Comparison of ENCODE assay signal across 42 mouse cellular contexts in genomic region chr9:35535876-35536275, GRCm38 (mm10). TPM values are rescaled to one million over a fixed set of nuclear protein-coding genes. Genes with fewer than 3 reads are reported as not detected.
"Had no signal": no experiment of that assay in that cellular context is flagged by ENCODE, and none has a peak within 500 bp of the region (broad histone marks: within the 10 kb centered on the region; RNA-seq: fewer than 3 reads in every experiment).

No protein-coding gene starts in this region.

- H3K9me3 ChIP-seq: hindbrain, embryonic 10.5 days; hindbrain, embryonic 12.5 days; intestine, embryonic 15.5 days; limb, embryonic 13.5 days; limb, embryonic 15.5 days had no signal

- H3K27ac ChIP-seq: gastrocnemius, adult 2 months; heart, adult 2 months; hindbrain, embryonic 10.5 days; hindbrain, embryonic 12.5 days; hindbrain, embryonic 14.5 days; intestine, embryonic 15.5 days; kidney, postnatal 0 days; limb, embryonic 13.5 days; limb, embryonic 15.5 days; liver, embryonic 14.5 days had no signal

- H3K4me2 ChIP-seq: heart, embryonic 11.5 days; hindbrain, embryonic 12.5 days; hindbrain, embryonic 14.5 days; intestine, embryonic 15.5 days; limb, embryonic 13.5 days; limb, embryonic 15.5 days had no signal

- H3K4me3 ChIP-seq: gastrocnemius, adult 2 months; heart, adult 2 months; hindbrain, embryonic 10.5 days; hindbrain, embryonic 12.5 days; intestine, embryonic 15.5 days; limb, embryonic 13.5 days; limb, embryonic 15.5 days had no signal

- H3K9ac ChIP-seq: hindbrain, embryonic 12.5 days; hindbrain, embryonic 14.5 days; intestine, embryonic 15.5 days; limb, embryonic 13.5 days; limb, embryonic 15.5 days; liver, embryonic 14.5 days had no signal

- DNase-seq: gastrocnemius, adult 2 months; gastrocnemius, postnatal 10 days; gastrocnemius, postnatal 25 days; heart, adult 2 months; heart, postnatal 10 days; heart, postnatal 4 days; kidney, adult 18-20 months; kidney, adult 8-10 months; kidney, postnatal 14 days; kidney, postnatal 36 days; layer of hippocampus, adult 9-11 months; layer of hippocampus, postnatal 36 days; left cerebral cortex, postnatal 4 days had no signal

- H3K27me3 ChIP-seq: intestine, embryonic 15.5 days; limb, embryonic 13.5 days; limb, embryonic 15.5 days had no signal

- H3K36me3 ChIP-seq: hindbrain, embryonic 10.5 days; hindbrain, embryonic 12.5 days; intestine, embryonic 15.5 days; limb, embryonic 13.5 days; limb, embryonic 15.5 days had no signal

RNA-seq across cellular contexts. Expression of gene Gm1113, which starts 17.8 kb away (rescaled TPM):
- total RNA-seq: gastrocnemius, adult 2 months; gastrocnemius, postnatal 10 days; gastrocnemius, postnatal 25 days; gastrocnemius, postnatal 4 days; granulocyte monocyte progenitor cell, adult 5-6 weeks; heart, adult 2 months; heart, postnatal 10 days; heart, postnatal 25 days; heart, postnatal 4 days; layer of hippocampus, adult 18-20 months; layer of hippocampus, adult 8-10 months; layer of hippocampus, postnatal 14 days; layer of hippocampus, postnatal 36 days; left cerebral cortex, adult 18-20 months; left cerebral cortex, adult 8-10 months; left cerebral cortex, postnatal 10 days; left cerebral cortex, postnatal 25 days; left cerebral cortex, postnatal 4 days; liver, adult 2 months had no signal
- polyA plus RNA-seq: frontal cortex, adult 2 months; heart, adult 2 months; heart, embryonic 11.5 days; heart, embryonic 14.5 days; heart, embryonic 16.5 days; hindbrain, embryonic 10.5 days; hindbrain, embryonic 12.5 days; hindbrain, embryonic 14.5 days; hindbrain, embryonic 16.5 days; inflammation-experienced regulatory T-cells, adult 6 months; intestine, embryonic 15.5 days; intestine, postnatal 0 days; kidney, embryonic 14.5 days; kidney, postnatal 0 days; large intestine, adult 2 months; limb, embryonic 11.5 days; limb, embryonic 13.5 days; limb, embryonic 15.5 days; liver, adult 2 months; liver, embryonic 14.5 days had no signal

RNA-seq across cellular contexts. Expression of gene Ddx25, which starts 22.5 kb away (rescaled TPM):
- total RNA-seq: gastrocnemius, adult 2 months; gastrocnemius, postnatal 25 days; granulocyte monocyte progenitor cell, adult 5-6 weeks; heart, adult 2 months; heart, postnatal 25 days; liver, adult 2 months had no signal

RNA-seq across cellular contexts. Expression of gene Pate2, which starts 34.2 kb away (rescaled TPM):
- total RNA-seq: gastrocnemius, adult 2 months; gastrocnemius, postnatal 25 days; granulocyte monocyte progenitor cell, adult 5-6 weeks; heart, adult 2 months; heart, postnatal 25 days; liver, adult 2 months had no signal
- polyA plus RNA-seq: inflammation-experienced regulatory T-cells, adult 6 months; large intestine, adult 2 months; liver, adult 2 months had no signal
